Mouse (Mus musculus) retina, postnatal 7 days (tissue): Measurements from ENCODE around the gene Mfap5.
"Not testable (repeated sequence)": the region's sequence is repeated elsewhere in the genome, so short reads cannot be mapped to it uniquely, and the experiment has no call there.

ENCODE experiments used
- DNase-seq: peaks from one replicate; pipeline ENCODE4 v3.0.0-alpha.2; 2012; ENCODE audit warnings: low read depth, low spot score

Gene Mfap5

DNA sequence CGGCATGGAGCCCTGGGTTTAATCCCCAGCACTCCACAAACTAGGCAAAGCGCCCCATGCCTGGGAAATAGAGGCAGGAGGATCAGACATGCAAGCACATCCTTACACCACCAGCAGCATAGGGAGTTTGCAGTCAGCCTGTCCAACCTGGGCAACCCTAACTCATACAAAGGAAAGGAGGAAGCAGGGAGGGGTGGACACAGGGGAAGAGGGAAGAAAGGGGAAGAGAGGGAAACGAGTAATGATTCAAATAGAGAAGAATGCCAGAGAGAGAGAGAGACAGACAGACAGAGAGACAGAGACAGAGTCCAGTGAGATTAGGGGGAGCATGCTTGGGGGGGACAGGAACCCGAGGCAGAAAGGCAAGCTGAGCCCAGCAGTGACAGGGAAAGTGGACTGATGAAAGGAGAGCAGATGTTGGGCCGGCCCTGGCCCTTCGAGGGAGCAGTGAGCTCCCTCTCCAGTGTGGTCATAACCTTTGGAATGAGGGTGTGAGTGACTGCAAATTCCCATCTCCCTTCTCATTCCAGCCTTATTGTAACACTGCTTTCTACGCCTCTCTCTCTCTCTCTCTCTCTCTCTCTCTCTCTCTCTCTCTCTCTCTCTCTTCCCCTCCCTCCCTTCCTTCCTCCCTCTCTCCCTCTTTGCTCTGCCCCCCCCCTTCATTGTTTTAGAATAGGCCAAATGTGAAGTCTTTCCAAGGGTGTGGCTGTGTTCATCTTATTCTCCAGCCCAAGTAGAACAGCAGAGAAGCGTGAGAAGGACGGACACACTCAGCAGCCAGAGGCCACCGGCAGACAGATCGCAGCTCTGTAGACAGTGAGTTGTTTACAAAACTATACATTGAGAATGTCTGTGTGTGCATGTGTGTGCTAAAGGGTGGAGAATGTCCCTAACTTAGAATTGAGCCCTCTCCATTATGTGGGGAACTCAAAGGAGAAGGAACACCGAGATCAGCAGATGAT, 7.6 kb downstream of the Mfap5 start:
- no peak for DNase-seq

DNA sequence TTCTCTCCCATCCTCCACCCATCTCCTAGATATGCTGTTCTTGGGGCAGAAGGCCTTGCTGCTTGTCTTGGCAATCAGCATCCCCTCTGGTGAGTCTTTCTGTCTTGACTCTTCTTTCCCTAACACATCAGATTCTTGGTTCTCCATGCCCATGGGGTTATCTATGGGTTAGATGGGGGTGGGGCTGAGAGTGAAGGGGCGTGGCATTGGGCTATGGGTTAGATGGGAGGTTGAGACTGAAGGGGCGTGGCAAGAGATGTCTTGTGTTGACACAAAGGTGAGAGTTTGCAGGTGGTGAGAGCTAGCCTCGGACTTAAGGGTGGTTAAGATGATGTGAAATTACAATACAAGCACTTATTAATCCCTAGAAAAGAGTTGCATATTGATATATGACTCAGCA, 8.7 kb downstream of the Mfap5 start:
- no peak for DNase-seq

DNA sequence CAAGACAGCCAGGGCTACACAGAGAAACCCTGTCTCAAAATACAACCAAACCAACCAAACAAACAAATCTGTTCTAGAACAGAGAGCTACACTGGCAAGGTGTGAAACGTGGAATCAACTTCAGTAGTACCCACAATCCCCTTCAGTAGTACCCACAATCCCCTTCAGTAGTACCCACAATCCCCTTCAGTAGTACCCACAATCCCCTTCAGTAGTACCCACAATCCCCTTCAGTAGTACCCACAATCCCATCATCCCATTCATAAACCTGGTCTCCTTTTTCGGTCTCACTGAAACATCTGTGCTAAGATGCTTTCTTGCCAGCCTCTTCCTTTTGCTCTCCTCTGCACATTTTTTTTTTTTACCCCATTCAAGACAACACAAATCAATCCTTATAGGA, 10.1 kb downstream of the Mfap5 start:
- not testable (repeated sequence) for DNase-seq

DNA sequence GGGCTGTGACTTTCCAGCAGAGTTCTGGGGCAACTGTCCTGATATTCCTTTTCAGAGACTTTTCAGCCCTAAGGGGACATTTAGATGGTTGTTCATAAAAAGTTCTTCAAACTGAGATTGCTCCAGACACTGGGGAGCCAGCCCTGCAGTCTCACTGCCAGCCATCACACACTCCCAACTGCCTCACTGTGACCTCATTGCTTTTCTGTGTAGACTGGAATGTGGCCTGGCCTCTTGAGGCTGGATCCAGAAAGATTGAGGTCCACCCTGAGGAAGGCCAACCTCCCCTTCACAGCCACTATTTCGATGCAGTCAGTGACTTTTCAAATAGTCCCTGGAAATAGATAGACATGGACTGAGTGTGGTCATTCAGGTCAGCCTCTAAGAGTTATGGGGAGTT, 12.0 kb downstream of the Mfap5 start:
- no peak for DNase-seq

DNA sequence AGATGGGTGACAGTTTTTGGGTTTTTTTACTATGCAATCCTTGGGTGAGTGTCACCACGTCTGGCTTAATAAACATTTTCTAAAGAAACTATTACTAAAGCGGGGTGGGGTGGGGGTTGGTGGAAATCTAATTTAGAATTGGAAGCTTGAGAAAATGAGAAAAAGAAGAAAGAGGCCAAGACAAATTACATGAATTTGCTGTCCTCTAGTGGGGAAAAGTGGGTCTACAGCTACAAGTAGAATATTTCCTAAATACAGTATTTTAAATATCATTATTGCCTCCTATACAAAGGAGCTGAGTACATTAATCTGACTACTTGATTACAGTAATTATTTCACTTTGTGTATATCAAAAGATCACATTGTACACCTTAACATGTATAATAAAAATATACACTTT, 13.7 kb downstream of the Mfap5 start:
- DNase-seq, result no peak

DNA sequence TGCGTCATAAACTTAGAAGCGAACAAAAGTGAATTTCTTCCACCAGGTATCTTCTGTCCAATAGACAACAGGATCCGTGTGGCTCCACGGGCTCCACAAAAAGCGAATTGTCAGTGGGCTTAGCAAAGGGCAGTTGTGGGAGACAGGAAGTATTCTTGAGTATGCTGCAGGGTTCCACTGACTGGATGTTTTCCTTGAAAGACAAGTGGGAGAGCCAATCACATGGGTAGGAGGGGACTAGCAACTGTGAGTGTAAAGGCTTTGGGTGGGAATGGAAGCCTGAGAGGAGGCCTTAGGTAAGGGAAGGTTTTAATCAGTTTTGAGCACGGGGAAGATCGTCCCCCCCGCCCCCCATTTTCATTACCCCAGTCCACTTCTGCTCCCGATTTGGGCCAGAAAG, 16.9 kb downstream of the Mfap5 start:
- peak; percentile 24 for DNase-seq

DNA sequence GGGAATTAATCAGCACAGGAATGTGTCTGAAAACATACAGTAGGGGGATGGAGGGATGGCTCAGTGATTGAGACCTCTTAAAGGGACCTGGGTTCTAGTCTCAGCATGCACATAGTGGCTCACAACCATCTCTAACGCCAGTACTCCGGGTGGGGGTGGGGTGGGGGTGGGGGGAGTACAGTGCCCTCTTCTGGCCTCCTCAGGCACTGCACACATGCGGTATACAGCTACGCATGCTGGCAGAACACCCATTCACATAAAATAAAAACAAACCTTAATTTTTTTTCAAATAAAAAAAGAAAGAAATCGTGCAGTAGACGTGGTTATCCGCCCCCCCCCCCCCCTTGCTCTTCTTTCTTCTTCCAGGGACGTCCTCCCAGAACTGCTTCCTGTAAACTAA, 17.6 kb downstream of the Mfap5 start:
- no peak for DNase-seq

DNA sequence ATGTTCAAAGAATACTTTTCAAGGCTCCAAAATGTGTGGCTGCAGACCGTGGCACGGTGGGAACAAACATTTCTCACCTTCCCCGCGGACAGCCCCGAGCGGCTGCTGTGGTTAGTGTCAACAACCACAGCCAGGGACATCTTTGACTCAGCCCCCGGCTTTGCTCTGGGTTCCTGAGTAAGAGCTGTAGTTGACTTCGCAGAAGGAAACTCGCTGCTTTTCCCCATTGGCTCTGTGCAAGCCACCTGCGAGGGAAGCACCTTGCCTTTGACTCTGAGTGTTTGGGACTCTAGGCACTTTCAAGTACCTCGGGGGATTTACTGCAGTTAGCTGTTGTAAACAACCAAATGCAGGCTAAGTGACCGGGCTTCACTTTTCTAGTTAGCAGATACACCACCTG, 22.0 kb downstream of the Mfap5 start:
- DNase-seq, result no peak

DNA sequence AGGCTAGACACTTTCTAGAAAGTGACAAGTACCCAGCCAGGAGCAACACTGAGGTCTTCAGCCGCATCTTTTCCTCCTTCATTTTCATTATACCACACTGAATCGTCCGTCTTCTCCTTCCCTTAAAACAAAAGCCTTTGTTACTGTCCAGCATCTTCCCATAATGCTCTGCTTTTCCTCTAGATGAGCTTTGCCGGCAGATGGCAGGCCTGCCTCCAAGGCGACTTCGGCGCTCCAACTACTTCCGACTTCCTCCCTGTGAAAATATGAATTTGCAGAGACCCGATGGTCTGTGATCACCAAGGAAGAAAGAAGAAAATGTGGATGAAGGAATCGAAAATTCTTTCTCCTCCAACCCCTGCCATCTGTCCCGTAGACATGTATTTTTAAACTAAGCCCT, 22.5 kb downstream of the Mfap5 start:
- DNase-seq, result no peak

DNA sequence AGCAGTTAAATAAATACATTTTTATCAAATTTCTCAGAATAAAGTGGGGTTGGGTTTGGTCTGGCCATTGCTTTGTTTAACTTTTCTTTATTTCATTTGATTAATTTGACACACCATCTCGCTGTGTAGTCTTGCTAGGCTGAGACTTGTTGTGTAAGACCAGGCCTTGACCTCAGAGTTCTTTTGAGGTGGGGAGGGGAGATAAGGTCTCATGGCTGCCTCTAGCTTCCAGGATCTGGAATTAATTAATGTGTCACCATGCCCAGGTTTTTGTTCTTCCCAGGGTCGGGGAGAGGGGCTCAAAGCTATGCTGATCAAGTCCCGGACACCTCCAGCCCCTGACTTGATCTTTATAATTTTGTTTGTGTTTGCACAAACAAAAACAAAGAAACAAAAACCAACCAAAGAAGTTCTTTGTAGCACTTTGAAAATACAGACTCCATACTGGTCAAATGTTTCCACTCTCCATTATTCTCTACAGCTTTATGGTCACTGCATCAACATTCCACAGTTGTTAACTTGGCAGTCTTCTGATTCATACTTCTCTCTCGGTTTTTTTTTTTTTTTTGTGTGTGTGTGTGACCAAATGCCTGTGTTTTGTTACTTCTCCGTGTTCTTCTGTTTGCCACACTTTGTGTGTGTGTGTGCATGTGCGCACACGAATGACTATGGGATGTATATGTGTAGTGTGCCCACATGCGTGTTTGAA, 26.0 kb downstream of the Mfap5 start:
- DNase-seq, result no peak

DNA sequence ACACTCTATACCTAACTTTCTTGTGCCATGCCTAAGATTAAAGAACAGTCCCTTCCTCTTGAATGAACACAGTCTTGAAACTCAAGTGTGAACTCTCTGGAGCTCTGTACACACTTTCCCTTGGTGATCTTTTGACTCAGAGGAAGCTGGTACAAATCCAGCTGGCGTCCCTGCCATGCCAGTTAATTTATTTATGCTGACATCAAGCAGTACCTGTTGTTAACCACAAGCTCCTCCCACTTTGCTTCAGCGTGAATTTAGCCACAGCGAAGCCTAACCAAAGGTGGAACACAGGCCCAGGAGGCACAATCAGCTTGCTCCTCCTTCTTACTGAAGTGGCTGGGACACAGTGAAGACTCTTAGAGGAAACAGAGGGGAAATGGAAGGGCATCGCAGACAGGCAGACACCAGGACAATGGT, 27.2 kb downstream of the Mfap5 start:
- no peak for DNase-seq

DNA sequence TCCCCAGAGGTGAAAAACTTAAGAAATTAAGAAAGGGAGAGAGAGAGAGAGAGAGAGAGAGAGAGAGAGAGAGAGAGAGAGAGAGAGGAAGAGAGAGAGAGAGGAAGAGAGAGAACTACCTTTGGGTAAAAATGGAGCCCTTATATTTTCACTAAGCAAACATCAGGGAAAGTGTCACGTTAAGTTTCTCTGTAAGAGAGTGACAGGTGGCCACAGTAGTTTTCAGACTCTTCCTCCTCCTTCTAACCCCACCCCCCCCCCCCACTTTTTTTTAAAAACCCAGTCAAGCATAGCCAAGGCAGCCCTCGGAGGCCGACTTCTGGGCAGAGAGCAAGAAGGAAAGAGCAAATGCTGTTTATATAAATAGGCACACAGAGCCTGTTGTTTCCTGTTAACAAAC, 28.4 kb downstream of the Mfap5 start:
- DNase-seq, result no peak

DNA sequence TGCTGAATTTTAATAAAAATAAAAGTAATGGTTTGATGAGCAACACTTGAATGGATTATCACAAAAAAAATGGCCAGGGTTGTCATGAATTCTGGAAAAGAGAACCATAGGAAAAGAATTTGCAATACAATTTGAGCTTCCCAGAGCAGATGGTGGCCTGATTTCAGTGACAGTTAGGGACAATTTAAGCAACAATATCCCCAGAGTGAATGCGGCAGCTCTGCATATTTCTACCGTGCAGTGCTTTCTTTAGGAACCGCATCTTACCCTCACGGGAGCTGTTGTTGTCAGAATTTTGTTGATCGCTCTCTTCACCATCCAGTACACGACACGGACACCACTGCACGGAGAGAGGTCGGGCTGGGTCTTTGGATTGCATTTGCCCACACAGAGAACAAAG, 33.9 kb downstream of the Mfap5 start:
- no peak for DNase-seq

DNA sequence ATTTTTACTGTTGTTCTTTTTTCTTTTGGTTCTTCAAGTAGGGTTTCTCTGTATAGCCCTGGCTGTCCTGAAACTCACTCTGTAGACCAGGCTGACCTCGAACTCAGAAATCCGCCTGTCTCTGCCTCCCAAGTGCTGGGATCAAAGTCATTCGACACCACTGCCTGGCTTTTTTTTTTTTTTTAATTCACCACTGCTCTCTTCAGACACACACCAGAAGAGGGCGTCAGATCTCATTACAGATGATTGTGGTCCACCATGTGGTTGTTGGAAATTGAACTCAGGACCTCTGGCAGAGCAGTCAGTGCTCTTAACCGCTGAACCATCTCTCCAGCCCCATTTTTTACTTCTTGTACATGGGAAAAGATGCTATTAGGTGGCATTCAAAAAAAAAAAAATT, 36.8 kb downstream of the Mfap5 start:
- not testable (repeated sequence) for DNase-seq

DNA sequence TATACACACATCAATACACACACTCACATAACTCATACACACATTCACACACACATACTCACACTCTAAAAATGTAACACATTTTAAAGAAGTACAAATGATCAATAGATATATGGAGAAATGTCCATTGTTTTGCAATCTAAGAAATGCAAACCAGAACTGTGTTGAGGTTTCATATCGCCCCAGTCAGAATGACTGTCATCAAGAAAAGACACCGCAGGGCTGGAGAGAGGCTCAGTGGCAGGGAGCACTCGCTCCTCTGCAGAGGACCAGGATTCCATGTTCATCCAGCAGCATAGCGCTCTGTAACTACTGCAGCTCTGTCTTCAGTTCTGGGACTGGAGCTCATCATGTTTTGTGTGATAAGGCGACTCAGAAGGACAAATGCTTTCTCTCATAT, 37.9 kb downstream of the Mfap5 start:
- no peak for DNase-seq

DNA sequence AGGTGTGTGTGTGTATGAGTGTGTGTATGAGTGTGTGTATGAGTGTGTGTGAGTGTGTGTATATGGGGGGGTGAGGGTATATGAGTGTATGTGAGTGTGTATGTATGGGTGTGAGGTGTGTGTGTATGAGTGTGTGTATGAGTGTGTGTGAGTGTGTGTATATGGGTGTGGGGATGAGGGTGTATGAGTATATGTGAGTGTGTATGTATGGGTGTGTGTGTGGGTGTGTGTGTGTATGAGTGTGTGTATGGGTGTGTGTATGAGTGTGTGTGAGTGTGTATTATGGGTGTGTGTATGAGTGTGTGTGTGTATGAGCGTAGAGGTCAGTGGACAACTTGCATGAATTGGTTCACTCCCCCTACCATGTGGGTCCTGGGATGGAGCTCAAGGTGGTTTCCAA, 39.0 kb downstream of the Mfap5 start:
- no peak for DNase-seq

DNA sequence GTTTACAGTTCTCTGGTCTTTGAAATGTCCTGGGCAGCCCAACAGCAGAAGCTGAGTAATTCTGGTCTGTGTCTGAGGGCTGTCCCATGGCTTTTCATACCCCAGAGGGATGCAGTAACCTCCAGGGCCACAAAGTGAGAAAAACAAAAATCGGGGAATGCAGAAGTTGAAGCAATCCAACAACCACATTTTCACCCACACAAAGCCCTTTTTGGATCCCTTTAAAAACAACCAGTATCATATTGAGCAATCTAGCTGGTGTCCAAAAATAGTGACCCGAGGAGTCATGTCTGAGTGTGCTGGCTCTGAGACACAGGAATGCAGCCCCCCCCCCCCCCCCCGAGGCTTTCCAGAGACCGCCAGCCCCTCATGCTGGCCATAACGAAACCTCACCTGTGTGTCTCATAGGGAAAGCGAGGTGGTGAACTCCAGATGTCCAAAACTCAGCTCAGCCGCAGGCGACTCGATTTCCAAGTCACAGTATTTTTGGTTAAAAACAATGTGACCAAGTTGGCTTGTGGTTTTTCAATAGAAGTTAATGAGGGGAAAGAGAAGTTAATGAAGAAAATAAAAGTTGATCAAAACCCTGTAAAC, 39.7 kb downstream of the Mfap5 start:
- no peak for DNase-seq

DNA sequence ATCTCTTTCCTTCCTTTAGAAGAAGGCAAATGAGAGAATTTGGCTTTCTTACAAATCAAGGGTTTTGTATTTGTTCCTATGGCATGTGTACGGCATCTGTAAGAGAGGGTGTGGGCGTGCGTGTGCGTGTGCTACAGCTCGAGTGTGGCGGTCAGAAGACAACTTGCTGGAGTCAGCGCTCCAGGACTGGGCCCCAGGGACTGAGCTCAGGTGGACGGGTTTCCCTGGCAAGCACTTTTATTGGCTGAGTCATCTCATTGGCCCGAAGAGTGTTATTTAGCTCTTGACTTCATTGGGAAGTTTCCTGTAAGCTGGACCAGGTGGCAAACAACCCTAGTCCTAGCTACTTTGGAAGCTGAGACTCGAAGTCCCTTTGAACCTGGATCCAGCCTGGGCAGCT, 40.3 kb downstream of the Mfap5 start:
- no peak for DNase-seq

DNA sequence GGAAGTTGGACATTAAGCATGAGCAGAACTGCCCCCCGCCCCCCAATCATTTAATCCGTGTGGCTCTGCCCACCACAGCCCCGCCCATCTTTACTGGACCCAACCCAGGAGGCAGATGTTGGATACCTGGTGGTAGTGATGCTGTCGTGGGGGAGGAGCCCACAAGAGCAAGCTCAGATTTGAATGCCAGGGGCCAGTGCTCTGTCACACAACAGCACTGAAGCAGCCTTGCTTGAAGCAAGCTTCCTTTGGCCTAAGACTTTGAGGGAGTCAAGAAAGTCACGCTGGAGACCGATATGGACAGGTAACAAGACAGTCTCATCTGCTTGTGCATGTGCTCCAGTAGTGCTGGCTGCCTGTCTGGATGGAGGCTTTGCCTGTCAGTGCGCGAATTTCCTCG, 48.0 kb downstream of the Mfap5 start, which contains the start of gene Aicda:
Gene Aicda, plus strand, starts transcription at position 196 of the 400 bp plus-strand sequence.
- no peak for DNase-seq

DNA sequence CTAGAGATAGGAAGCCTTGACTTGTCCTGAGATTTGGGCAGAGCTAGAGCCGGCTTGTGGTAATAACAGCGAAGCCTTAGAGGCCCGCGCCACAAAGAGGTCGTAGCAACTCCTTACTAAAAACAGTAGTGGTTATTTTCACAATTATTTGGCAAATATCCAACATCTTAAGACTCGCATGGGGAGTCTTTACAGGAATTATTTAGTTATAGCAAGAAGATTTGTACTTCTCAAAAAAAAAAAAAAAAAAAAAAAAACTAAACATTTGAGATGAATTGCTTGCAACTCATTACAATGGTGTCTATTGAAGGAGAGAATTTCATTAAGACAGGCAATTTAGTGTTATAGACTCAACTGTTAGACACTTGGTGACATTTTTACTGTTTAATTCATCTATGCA, 48.5 kb downstream of the Mfap5 start:
- DNase-seq, result no peak

DNA sequence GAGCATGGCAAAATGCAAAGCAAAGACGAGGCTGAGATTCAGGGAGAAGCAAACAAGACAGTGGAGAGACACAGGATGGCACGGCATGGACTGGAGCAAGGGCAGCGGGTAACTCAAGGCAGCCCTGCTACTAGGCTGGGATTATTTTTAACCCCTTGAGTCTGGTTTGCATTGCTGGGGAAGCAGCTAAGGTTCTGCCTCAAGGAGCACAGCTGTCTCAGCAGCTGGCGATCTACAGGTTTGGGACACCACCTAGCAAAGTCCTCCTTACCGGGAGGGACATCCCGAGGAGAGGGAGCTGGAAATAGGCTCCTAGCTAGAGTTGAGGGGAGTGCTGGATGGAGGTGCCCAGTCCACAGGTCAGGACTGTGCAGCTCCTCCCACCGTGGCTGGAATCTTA, 49.6 kb downstream of the Mfap5 start:
- no peak for DNase-seq

DNA sequence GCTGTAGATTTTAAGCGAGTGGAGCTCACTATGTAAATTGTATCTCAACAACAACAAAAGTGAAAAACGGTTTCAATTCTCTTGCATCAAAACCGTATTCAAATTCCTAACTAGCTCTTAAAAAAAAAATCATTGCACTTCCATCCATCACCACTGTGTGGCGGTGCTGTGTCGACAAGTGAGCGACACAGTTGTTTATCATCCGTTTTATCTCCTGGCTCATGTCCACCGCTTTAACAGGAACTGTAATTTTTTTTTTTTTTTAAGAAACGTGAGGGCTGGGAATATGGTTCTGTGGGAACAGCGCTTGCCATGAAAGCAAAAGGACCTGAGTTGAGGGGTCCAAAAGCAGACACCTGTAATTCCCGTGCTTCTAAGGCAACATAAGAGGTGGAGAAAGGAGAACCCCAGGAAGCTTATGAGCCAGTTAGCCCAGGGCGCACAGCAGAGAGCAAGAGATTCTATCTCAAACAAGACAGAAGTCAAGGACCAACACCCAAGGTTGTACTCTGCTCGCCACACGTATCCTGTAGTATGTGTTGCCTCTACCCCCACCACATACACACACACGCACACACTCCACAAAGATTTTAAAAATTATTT, 51.4 kb downstream of the Mfap5 start:
- peak; percentile 59 for DNase-seq
